Mouse (Mus musculus): Measurements from ENCODE around the gene Fras1.

The Fras1 gene

GRCm38 (mm10) chr5:96792936-96793718 lies 419.4 kb downstream of the Fras1 start, which contains the start of gene Anxa3:
Gene Anxa3 (plus strand): TSS chr5:96793339.
- DNase-seq (ENCODE audit: low spot score): peak; percentile 66

GRCm38 (mm10) chr5:96793953-96794635 lies 420.3 kb downstream of the Fras1 start:
- DNase-seq (ENCODE audit: low spot score): peak; percentile 9

- DNase-seq (ENCODE audit: low spot score): no peak
Measured at GRCm38 (mm10) chr5:96795752-96796151, 422.0 kb downstream of the Fras1 start.

DNA sequence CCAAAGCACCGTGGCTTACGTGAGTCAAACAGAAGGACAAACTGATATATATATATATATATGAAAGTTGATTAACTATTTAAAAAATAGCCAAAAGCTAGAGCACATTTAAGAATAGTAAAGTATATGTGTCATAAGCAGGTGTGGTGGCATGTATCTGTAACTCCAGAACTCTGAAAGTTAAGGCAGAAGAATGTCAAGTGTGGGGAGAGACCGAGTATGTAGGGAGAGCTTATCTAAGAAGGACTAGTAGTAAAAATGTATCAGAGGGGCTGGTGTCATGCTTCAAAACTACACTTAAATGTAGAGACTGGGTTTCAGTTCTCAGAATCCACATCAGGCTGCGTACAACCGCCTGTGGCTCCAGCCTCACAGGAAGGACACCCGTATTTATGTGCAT lies 423.7 kb downstream of the Fras1 start:
- DNase-seq (ENCODE audit: low spot score): no peak

GRCm38 (mm10) chr5:96799165-96799564 lies 425.4 kb downstream of the Fras1 start:
- DNase-seq (ENCODE audit: low spot score): no peak

- DNase-seq (ENCODE audit: low spot score): no peak
Measured at GRCm38 (mm10) chr5:96799969-96800368, 426.2 kb downstream of the Fras1 start.

- DNase-seq (ENCODE audit: low spot score): peak; percentile 28
Measured at GRCm38 (mm10) chr5:96802185-96802584, 428.4 kb downstream of the Fras1 start.

DNA sequence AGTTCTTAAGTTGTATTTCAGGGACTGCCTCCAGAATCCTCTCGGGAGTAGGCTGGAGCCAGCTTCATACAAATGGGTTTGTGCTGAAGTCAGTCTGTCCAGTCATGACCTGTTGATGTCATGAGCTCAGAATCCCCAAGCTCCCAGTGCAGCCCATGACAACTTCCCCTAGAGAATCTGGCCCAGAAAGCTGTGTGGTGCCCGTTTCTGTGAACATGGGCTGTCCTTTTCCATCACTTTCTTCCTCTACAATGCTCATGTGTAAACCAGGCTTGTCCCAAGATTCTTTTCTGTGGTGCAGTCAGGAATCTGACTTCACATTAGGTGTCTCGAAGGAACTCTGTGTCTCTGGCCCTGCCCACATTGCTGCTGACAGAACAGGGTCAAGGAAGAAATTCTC lies 429.3 kb downstream of the Fras1 start:
- peak; percentile 14 for DNase-seq (ENCODE audit: low spot score)

DNA sequence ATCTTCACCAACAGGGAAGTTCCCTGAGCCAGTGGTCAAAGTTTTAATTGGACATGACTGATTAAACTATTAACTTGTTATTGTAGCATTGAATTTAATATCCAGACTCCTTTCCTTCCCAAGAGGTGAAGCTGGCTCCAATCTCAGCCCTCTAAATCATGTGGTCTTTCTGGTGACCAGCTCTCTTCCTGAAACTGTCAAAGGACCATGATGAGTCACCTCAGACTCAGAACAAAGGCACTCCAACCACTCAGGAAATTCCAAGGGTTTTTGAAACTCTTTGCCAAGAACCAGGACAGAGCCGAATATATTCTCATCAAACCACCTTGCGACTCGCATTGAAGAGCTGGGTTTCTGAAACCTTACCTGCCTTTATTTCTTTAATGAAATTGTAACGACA lies 430.5 kb downstream of the Fras1 start:
- DNase-seq (ENCODE audit: low spot score): peak; percentile 6

DNA sequence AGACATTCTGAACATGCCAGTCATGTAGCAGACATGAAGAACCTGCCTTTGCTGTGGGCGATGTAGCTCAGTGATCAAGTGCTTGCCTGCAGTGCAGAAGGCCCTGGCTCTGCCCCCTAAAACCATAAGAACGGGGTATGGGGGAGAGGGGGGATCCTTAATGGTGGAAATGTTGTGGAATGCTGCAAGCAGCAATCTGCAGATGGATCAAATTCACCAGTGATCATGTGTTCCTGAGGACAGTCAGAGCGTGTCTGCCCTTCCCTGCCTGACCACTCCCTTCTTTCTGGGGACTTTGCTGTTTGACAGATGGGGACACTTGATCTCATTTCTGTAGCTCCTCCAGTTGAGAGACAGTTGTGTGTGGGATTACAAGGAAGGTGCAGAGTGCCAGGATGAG lies 431.1 kb downstream of the Fras1 start:
- no peak for DNase-seq (ENCODE audit: low spot score)

- no peak for DNase-seq (ENCODE audit: low spot score)
Measured at GRCm38 (mm10) chr5:96810620-96811019, 436.9 kb downstream of the Fras1 start.

GRCm38 (mm10) chr5:96824769-96825327 lies 451.1 kb downstream of the Fras1 start:
- no peak for DNase-seq (ENCODE audit: low spot score)

DNA sequence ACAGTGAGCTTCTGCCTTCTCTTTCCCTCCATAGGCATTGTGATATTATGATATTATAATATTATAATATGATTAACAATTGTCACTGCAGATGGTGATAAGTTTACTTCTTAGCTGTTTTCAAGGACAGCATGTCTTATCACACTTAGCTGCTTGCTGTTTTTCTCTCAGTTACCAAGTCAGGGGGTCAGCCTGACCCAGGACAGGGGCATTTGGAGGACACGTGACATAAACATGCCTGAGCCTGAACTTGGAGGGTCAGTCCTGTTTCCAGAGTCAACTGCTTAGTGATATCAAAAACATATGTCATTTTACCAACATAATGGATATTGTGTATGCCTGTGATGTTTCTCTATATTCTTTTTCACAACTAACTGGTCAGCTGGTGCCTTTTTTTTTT lies 453.4 kb downstream of the Fras1 start:
- no peak for DNase-seq (ENCODE audit: low spot score)

All from embryo, embryonic 10.5 days (tissue).